Mouse (Mus musculus): ENCODE results near the gene Elmod3.

Elmod3 gene

DNA sequence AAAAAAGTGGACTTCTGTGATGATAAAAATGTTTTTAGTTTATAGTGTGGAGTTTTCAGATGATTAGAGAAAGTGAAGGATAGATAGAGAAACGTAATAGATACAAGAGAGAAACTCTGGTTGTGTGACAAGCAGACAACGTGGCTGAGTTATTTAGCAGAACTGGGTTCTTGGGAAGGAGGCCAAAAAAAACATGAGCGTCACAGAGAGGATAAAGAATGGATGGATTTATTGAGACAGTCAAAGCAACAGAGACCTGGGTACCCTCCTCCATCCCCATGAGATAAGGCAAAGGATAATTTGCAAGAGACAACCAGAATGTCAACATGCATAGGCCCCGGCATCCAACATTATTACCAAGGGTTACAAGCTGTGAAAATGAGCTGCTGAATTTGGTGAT is 12.0 kb upstream of the Elmod3 start:
- no peak for DNase-seq

DNA sequence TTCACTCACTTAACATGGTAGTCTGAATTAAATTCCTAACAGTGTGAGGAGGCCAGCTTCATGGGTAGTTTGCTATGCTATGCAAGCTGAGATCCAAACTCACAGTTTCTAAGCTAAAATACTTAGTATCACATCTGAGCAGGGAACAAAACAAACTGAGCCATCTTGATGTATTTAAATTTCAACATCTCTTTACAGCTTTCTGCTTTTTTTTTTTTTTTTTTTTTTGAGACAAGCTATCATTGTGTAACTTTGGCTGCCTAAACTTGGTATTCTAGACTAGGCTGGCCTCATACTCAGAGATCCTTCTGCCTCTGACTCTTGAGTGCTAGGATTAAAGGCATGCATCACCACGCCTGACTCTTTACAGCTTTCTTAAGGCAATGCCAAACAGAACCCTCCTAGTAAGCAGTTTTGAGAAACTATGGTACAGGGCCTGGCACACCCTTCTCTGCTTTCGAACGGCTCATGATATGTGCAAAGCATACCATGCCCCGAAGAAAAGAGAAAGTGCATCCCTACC is 10.5 kb upstream of the Elmod3 start:
- DNase-seq = no peak

DNA sequence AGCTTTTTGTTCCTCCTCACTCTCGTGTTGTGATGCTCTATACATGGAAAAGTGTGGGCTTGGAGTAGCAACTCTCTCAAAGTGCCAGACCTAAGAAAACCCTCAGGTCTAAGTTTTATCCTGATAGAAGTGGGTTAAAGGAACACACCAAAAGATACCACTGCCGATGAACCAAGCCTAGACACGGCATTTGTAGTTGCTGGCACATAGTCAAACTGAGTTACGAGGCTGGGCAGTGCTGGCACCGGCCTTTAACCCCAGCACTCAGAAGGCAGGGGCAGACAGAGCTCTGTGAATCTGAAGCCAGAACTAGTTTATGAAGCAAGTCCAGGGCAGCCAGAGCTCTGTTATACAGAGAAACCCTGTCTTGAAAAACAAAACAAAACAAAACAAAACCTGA is 9.5 kb upstream of the Elmod3 start:
- DNase-seq = no peak

DNA sequence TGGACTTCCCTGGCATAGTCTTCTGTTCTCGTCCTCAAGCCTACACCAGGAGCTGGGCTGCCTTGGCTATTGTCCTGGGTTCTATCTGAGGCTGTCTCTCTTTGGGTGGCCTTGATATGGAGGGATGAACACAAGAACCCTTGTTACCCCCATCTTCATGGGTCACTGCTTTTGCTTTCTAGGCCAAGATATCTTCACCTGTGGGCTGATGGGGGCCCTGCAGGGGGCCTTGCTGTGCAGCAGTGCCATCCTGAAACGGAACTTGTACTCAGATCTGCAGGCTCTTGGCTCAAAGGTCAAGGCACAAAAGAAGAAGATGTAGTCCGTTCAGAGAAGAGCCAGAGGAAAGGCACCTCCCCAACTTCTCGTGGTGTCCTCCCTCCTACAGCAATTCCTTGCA is 8.8 kb upstream of the Elmod3 start:
- DNase-seq = no peak

DNA sequence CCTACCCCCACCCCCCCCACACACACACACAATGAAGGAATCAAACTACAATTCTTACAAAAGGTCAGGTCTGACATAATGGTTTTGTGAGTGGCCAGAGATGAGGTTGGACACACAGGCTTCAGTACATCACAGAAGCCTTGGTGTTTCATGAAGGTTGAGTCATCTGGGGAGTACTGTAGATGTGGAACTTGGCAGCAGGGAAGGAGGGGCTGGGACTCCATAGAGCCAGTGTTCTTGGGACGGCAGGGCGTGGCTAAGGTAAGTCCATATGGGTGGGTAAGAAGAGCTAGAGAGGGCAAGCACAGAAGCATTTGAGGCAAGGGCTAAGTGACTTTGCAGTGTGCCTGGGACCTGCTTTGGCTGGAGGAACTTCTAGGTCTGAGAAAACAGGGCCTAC is 5.9 kb upstream of the Elmod3 start:
- no peak for DNase-seq

DNA sequence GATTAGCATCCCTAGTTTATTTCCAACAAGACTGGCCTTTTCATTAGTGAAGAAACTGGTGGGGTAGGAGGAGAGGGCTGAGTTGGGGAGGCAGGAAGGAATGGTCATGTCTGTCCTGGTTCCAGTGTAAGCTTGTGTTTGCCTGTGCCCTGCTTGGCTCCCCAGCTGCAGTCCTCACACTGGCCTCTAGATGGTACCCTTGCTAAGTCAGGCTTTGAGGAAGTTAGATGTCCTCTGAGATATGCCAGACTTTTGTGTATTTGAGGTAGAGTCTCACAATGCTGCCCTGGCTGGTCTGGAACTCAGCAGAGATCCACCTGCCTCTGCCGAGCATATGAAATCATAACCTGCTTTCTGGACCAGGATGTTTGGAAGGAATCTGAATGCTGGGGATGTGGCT is 3.5 kb upstream of the Elmod3 start:
- DNase-seq = peak; percentile 91

DNA sequence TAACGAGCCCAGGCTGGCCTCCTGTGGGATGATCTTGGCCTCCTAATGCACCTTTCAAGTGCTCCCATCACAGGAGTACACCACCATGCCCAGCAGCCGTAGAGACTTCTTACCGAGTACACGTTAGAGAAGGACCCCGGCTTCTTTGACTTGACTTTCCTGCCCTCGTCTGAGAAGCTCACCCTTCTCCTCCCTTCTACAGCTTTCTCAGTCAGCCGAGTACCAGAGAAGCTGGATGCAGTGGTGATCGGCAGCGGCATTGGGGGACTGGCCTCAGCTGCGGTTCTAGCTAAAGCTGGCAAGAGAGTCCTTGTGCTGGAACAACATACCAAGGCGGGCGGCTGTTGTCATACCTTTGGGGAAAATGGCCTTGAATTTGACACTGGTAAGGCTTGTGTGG is 2.6 kb upstream of the Elmod3 start:
- DNase-seq = no peak

DNA sequence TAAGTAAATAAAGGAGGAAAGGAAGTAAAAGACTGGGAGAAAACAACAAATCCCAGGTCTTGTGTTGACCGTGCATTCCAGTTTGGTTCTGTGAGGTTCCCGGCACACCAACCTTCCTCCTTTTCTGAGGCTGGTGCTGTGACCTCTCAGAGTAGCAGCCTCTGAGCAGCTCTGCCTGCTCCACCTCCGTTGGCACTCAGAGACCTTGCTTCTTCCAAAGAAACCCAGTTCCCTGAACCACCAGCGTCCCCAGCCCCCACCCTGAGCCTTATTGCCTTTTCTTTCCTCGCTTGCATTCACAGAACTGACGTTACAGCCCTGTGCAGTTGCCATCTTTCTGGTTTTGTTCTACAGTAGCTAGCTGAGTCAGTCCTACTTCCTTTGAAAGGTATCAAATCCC is 2.0 kb upstream of the Elmod3 start:
- no peak for DNase-seq

DNA sequence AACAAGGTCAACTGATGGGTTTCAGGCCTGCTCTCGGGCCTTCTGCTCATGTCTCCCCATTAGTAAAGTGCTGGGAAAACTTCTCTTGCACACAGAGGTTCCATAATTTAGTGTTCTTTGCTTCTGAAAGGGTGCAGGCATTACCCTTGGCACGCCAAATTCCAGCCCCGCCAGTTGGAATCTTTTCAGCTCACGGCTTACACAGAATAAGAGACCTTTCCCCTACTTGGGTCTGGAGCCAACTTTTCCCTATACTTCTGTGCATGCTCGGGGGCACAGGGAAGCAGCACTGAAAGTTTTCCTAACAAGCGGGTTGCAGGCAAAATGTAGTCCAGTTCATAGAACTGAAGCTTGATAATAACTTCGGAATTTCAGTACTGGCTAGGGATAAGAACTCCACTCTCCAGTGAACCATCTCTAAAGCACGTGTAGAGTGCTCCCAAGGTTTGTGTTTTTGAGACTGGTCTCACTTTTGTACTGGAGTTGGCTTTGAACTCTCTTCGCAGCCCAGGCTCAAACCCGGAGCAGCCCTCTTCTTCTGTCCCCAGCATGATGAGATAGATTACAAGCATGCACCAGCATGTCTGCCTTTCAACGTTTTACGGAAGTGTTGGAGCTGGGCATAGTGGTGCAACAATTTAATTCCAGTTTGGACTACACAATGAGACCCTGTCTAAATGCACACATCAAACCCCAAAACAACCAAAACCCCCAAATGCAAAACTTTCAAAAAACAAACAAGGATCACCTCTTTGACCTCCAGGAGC is 761 bp upstream of the Elmod3 start:
- DNase-seq = no peak

DNA sequence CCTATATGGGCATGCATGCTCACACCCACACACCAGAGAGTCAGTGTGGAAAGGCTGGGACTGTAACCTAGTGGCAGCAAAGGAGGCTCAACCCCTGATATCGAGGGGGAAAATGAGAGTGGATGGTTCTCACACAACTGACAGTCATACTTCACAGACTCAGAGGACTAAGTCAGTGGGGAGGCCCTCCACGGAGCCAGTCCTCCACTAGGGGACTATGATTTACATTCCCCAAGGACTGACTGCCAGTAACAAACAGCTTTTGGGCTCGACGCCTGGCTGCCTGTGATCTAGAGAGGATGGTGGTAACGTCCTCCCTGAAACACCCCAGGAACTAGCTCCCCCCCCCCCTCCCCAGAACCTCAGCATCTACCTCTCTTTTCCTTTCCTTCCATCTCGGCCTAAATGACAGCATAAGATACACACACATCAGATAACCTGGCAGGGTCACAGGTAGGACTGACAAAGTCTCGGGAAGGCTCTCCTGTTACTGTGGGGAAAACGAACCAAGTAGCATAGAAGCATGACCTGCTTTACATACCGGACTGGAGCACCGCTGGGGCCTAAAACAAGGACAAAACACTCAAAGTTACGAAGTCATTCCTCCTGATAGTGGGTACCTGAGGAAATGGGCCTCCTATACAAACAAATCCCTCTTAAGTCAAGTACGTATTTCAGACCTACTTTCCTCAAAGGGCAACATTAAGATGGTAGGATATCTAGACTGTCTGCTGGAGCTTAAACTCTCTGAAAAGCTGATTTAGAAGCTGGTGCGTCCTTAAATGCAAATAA is 934 bp downstream of the Elmod3 start:
- peak; percentile 21 for DNase-seq

DNA sequence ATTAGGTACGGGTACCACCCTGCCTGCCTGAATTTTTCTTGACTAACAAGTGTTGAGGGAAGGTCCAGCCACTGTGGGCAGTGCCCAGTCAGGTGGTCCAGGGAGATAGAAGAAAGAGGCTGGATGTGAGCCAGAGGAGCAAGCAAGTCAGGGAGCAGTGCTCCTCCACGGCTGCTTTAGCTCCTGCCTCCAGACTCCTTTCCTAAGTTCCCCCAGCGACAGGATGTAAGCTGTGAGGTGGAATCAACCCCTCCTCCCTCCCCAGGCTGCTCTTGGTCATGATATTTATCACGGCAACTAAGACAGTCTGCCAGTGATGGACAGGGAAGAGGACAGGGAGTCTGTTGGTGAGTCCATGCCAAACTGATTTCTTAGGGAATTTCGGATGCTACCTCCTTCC is 4.3 kb downstream of the Elmod3 start:
- no peak for DNase-seq

DNA sequence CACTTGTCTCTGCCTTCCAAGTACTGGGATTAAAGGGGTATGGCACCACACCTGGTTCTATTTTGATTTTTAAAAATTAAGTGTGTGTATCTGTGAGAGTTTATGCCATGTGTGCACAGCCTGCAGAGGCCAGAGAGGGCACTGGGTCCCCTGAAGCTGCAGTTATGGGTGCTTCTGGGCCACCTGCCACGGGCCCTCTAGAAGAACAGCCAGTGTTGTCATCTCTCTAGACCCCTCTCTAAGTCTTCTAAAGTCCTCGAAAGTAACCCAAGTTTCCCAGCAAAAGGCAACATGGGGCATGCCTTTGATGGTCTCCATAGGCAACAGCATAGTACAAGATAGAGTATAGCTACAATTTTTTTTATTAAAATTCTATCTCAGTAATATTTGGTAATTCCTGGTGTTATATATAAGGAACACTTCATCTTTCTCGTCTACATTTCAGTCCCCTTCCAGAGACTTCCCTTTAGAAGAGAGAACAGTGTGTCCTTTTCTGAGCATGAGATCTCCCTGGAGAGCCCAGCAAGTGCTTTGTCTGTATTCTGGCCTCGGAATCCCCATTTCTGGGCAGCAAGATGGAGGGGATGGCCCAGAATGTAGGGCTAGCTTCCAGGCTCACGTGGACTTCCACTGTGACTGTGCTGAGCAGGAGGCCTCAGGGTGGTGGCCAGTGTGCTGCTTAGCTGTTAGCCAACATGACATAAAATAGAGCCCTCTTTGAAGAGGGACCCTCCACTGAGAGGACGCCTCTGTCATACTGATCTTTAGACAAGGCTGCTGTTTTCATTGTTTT is 5.0 kb downstream of the Elmod3 start:
- DNase-seq = no peak

DNA sequence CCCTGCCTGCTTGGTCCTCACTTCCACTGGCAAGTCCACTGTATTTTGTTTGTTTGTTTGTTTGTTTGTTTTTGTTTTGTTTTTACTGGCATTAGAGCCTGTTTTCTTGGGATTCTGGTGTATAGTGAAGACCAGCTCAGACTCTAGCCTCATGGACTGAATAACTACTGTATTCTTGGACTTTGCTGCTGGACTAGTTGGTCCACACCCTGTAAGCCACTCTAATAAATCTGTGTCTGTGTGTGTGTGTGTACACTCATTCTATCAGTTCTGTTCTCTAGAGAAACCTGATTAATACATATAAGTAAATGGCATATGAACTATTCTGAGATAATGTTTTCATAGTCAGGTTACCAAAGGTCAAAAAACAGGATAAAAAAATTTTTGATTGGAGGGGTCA is 8.1 kb downstream of the Elmod3 start:
- DNase-seq = no peak

DNA sequence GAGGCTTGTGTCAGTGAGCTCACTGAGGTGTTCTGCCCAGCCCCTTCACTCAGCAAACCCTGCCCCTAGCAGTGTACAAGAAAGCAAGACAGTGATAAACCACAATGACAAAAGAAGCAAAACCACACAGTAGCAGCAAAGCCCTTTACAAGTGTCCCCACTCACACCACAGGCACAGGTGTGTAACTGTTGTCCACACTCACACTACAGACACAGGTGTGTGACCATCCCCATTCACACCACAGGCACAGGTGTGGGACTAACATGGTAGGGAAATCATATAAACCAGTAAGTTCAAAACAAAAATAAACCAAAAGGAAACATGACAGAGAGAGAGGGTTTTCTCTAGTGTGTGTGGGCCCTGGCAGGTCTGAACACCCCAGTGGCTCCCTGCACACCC is 9.9 kb downstream of the Elmod3 start:
- no peak for DNase-seq

DNA sequence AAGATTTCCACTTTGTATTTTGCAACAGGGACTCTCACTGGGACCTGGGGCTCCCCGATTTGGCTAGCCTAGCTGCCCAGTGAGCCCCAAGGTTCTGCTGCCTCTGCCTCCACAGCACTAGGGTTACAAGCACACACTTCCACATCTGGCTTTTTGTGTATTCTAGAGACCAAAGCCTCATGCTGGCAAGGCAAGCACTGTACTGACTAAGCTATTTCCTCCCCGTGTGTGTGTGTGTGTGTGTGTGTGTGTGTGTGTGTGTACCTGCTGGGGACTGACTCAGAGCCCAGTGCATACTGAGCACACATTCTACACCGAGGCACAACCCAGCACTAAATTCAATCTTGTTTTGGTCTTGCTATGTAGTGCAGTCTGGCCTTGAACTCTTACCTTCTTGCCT is 11.5 kb downstream of the Elmod3 start:
- no peak for DNase-seq

DNA sequence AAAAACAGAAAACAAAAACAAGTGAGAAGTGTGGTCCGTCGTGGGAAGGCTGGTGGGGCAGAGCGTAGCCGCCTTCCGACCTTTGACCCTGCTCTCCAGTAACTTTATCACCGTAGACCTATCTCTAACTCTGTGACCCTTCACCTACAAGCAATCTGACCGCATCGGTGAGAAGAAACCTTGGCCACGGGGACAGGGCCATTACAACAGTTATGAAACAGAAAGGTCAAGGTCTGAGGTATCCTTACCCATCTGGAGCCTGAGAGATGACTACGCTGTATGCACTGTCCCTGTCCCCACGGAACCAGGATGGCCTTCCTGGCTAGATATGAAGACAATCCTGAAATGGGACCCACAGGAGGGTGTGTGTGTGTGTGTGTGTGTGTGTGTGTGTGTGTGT is 14.1 kb downstream of the Elmod3 start:
- DNase-seq = no peak

DNA sequence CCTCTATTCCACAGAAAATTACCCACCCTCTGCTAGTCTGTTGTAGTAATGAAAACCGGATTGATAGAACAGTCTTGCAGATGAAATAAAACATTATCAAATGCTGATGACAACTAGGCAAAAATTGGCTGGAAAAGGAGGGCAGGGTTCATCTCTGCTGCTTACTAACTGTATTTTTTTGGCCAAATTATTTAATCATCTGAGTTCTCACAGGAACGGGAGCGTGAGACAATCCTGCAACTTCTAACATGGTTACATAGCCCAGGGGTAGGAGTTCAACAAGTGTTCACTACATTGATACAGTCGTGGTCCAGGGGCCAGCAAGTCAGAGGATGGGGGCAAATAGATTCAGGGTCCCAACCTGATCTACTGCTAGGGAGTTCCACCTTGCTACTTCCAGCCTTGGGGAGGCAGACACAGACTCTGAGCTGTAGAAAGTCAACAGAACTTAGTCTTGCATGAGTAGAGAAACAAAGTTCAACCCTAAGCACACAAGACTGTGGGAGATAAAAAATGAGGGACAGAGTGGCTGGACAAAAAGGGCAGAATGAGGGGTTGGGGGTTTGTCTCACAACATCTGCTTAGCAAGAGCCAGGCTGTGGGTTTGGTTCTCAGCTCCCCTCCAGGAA is 14.9 kb downstream of the Elmod3 start:
- no peak for DNase-seq

DNA sequence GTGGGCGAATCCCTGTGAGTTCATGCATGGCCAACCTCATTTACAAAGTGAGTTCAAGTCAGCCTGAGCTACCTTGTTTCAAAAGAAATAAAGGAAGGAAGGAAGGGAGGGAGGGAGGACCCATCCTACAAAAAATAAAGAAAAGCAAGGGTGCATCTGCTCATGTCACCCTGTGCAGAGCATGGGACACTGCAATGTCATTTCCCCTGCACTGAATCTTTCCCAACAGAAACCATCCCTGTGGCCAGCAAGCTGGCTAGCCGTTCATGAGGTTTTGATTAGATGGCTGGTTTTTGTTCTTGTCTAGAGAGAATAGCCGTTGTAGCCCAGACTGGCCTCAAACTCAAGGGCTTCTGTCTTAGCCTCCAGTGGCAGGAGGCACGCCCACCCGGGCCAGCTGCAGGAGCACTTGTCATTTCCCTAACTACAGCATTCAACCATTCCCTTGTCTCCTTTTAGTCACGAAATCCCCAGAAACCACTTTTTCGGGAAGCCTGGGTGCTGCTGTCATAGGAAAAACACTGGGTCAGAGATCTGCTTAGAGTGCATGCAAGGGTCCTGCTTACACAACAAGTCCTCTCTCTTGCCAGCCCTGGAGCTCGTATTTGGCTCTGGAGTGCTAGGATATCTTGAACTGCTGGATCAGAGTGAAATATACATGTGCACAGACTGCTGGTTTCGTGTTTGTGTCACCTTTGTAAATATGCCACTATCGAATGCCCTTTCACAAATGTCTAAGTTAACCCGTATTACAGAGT is 16.4 kb downstream of the Elmod3 start:
- no peak for DNase-seq

DNA sequence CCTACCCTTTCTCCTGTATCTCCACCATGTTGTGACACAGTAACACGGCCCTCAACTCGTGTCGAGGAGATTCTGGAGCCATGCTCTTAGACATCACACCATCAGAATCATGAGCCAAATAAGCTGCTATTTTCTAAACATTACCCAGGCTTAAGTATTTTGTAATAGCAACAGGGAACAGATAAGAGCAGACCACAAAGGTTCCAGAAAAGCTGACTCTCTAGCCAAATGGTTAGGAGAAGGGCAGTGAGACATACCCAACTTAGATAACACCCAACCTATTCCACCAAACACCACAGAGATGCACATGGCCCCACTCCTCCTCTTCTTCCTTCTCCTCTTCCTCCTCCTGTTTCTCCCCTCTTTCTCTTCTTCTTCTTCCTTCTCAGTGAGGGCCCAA is 22.2 kb downstream of the Elmod3 start:
- DNase-seq = no peak

DNA sequence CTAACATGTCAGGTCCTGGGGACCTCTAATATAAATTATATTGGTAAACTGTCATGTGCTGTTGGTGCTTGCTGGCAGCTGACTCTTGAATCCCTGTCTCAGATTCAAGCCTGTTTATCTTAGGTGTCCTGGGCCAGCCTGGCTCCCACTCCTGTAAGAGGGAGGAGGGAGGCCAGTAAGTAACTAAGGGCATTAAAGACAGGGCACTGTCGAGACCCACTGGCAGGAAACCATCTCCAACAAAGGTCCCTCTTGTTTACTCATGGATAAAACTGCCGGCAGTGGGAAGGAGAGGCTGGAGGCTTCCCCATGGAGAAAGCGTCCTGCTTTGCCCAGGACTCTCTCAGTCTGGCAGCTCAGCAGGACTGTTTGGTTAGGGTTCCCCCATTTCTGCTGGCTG is 26.4 kb downstream of the Elmod3 start:
- no peak for DNase-seq

DNA sequence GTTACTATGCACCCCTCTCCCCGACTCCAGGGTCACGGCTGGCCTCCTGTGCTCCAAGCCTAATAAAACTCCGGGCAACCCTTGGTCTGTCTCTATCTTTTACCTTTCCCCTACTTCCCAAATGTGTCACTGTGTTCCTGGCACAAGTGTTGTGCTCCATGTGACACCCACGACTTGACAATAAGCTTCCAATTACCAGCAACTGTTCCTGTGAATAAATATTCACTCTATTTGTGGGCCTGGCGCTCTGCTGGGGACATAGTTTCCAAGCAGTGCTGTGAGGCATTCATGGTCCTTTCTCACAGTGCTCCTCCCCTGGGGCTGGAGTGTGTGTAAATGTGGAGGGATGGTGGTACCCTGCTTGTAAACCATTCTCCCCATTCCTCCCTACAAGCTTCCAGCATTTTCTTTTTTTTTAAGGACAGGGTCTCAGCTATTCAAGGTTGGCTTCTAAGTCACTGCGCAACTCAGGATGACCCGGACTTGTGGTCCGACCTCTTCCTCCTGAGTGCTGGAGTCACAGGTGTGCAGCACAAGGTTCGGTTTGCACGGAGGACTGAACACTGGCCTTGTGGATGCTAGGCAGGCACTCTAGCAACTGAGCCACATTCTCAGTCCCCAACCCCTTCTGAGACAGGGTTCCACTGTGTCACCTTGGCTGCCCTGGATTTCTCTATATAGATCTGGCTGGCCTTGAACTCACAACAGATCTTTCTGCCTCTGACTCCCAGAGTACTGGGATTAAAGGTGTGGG is 27.4 kb downstream of the Elmod3 start:
- no peak for DNase-seq

DNA sequence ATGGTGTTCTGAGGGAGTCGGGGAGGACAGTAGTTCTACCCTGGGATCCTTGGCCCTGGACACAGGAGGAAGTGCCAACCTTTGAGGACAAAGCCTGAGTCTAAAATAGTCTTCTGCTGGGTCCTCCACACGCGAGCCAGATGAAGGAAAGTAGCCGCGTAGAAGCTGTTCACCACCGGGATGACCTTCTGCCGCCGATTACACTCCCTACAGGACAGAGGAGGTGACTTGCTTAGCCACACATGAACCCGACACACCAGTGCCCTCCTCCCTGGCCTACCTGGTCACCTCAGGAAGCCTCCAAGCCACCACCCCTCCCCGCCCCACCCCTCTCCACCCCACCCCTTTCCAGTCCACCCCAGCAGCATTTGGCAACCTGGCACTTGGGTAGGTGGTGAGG is 29.5 kb downstream of the Elmod3 start:
- DNase-seq = no peak
